ENCODE assay signal across 14 mouse cellular contexts in genomic region chr1:186413886-186414245, GRCm38 (mm10).
DNase-seq lines count a peak whose midpoint lies in the region; ATAC-seq and TF ChIP-seq lines count a peak whose summit lies in the region.
"Had no signal": no experiment of that assay in that cellular context is flagged by ENCODE, and none has a peak within 500 bp of the region (broad histone marks: within the 10 kb centered on the region; RNA-seq: fewer than 3 reads in every experiment).

No protein-coding gene starts in this region.

- DNase-seq in heart, adult 9 months (ENCODE audit: low spot score in 2 of 2): peak; percentile 67 to 70
- peak; percentile 12 for DNase-seq in gastrocnemius, postnatal 10 days
- peak; percentile 0 for DNase-seq in lung, postnatal 25 days (ENCODE audit: low spot score)
- no peak for DNase-seq in hindbrain, postnatal 0 days (ENCODE audit: low spot score)
- DNase-seq in left cerebral cortex, adult 18-20 months (ENCODE audit: low spot score in 2 of 2): no peak
- DNase-seq: forebrain, postnatal 0 days; kidney, postnatal 14 days; retina, postnatal 1 day had no signal

- 89% methylated on average over 6 of the region's 6 CpGs for whole genome bisulfite sequencing in heart, embryonic 11.5 days (ENCODE audit: insufficient replicate concordance)
- WGBS in embryonic facial prominence, embryonic 12.5 days: 85% methylated on average over 6 of the region's 6 CpGs
- 89% methylated on average over 6 of the region's 6 CpGs for WGBS in hindbrain, postnatal 0 days

- no peak overlapping the region for H3K27ac ChIP-seq in heart, embryonic 11.5 days (ENCODE audit: low read depth, low read length)
- H3K27ac ChIP-seq in embryonic facial prominence, embryonic 12.5 days: peak overlapping the region; percentile 83
- H3K27ac ChIP-seq in hindbrain, postnatal 0 days: no peak overlapping the region
- H3K27ac ChIP-seq: neural tube, embryonic 13.5 days had no signal

- TF ChIP-seq CTCF in hindbrain, postnatal 0 days (IDR thresholded peaks at IDR 0.05; ENCODE audit: low read depth): no peak

- no peaks in the 10 kb centered on the region for H3K9me3 ChIP-seq in heart, embryonic 11.5 days (replicated peaks; ENCODE audit: control insufficient read depth, low read length)
- H3K9me3 ChIP-seq in embryonic facial prominence, embryonic 12.5 days: no peaks in the 10 kb centered on the region
- H3K9me3 ChIP-seq in hindbrain, postnatal 0 days (ENCODE audit: low read length): no peaks in the 10 kb centered on the region
- H3K9me3 ChIP-seq: neural tube, embryonic 13.5 days had no signal

- no peaks in the 10 kb centered on the region for H3K36me3 ChIP-seq in heart, embryonic 11.5 days (ENCODE audit: control insufficient read depth, insufficient read depth, low read length)
- H3K36me3 ChIP-seq in embryonic facial prominence, embryonic 12.5 days: no peaks in the 10 kb centered on the region
- H3K36me3 ChIP-seq in hindbrain, postnatal 0 days (ENCODE audit: insufficient read depth, low read length): no peaks in the 10 kb centered on the region
- H3K36me3 ChIP-seq: neural tube, embryonic 13.5 days had no signal

- no peaks in the 10 kb centered on the region for H3K27me3 ChIP-seq in heart, embryonic 11.5 days (ENCODE audit: control insufficient read depth, insufficient read depth, low read length)
- H3K27me3 ChIP-seq in embryonic facial prominence, embryonic 12.5 days: no peaks in the 10 kb centered on the region
- H3K27me3 ChIP-seq in hindbrain, postnatal 0 days (ENCODE audit: insufficient read depth, low read length): no peaks in the 10 kb centered on the region
- H3K27me3 ChIP-seq: neural tube, embryonic 13.5 days had no signal

- no peak for ATAC-seq in heart, embryonic 11.5 days (replicated peaks; ENCODE audit: insufficient number of reproducible peaks, low FRiP score, low TSS enrichment)
- no peak for ATAC-seq in embryonic facial prominence, embryonic 12.5 days (ENCODE audit: insufficient number of reproducible peaks, insufficient read depth, low FRiP score, low TSS enrichment)
- no peak for ATAC-seq in hindbrain, postnatal 0 days
- ATAC-seq: CD4-positive, CD25-positive, alpha-beta regulatory T cell, adult 4 months; forebrain, postnatal 0 days; midbrain, embryonic 16.5 days had no signal

- H3K4me3 ChIP-seq in heart, embryonic 11.5 days (ENCODE audit: low read depth, low read length): no peak overlapping the region
- no peak overlapping the region for H3K4me3 ChIP-seq in embryonic facial prominence, embryonic 12.5 days
- no peak overlapping the region for H3K4me3 ChIP-seq in hindbrain, postnatal 0 days (ENCODE audit: low read length)
- H3K4me3 ChIP-seq: neural tube, embryonic 13.5 days had no signal

- H3K4me2 ChIP-seq in heart, embryonic 11.5 days: no peak overlapping the region
- no peak overlapping the region for H3K4me2 ChIP-seq in embryonic facial prominence, embryonic 12.5 days (replicated peaks)
- no peak overlapping the region for H3K4me2 ChIP-seq in hindbrain, postnatal 0 days (ENCODE audit: low read depth, low read length)
- H3K4me2 ChIP-seq: liver, embryonic 11.5 days; neural tube, embryonic 13.5 days had no signal

- no peak overlapping the region for H3K9ac ChIP-seq in heart, embryonic 11.5 days (ENCODE audit: low read depth, low read length)
- no peak overlapping the region for H3K9ac ChIP-seq in embryonic facial prominence, embryonic 12.5 days
- no peak overlapping the region for H3K9ac ChIP-seq in hindbrain, postnatal 0 days (replicated peaks; ENCODE audit: low read length)
- H3K9ac ChIP-seq: forebrain, postnatal 0 days; neural tube, embryonic 13.5 days had no signal

- 0 out of 2 replicates have a peak, but pooled peaks cover 4% of the 10 kb centered on the region for H3K4me1 ChIP-seq in heart, embryonic 11.5 days (ENCODE audit: control insufficient read depth, insufficient read depth, low read length)
- H3K4me1 ChIP-seq in embryonic facial prominence, embryonic 12.5 days: peaks cover 40% of the 10 kb centered on the region
- H3K4me1 ChIP-seq in hindbrain, postnatal 0 days (ENCODE audit: insufficient read depth, low read length): peaks cover 3% of the 10 kb centered on the region; the same call in 1 of the 2 replicates

Comparison
In these comparisons a context has a peak if more than half of its experiments do, and no peak if none do; other contexts are left out.
1. DNase-seq: peak in heart, adult 9 months (2 of 2), gastrocnemius, postnatal 10 days (single experiment) and lung, postnatal 25 days (single experiment); none in hindbrain, postnatal 0 days (single experiment) and left cerebral cortex, adult 18-20 months (0 of 2).